ENCODE assay signal across 8 mouse cellular contexts in genomic region chr8:125385519-125386150, GRCm38 (mm10).
DNase-seq lines count a peak whose midpoint lies in the region; ATAC-seq and TF ChIP-seq lines count a peak whose summit lies in the region.

No protein-coding gene starts in this region.

- 12% methylated on average over 6 of the region's 6 CpGs for WGBS in hindbrain, embryonic 15.5 days

- H3K27me3 ChIP-seq in hindbrain, embryonic 15.5 days = no peaks in the 10 kb centered on the region

- intact Hi-C loops in left cerebral cortex, adult 2 months (cut with DNase I) = loop anchor here (5.0 kb wide), 3 partner anchors 93 to 182 kb away; partner anchors contain the start of gene Sipa1l2

- peak overlapping the region; percentile 70 for H3K27ac ChIP-seq in hindbrain, embryonic 15.5 days (replicated peaks)
- no peak overlapping the region for H3K27ac ChIP-seq in left cerebral cortex, adult 2 months

- no peak overlapping the region for H3K4me2 ChIP-seq in hindbrain, embryonic 15.5 days

- no peaks in the 10 kb centered on the region for H3K9me3 ChIP-seq in hindbrain, embryonic 15.5 days

- ATAC-seq in hindbrain, embryonic 15.5 days (ENCODE audit: low FRiP score, low read depth) = peak; percentile 85
- ATAC-seq in erythroblast, adult 5-6 weeks (replicated peaks; ENCODE audit: low FRiP score, poor library complexity, severe bottlenecking) = no peak

- no peak overlapping the region for H3K4me3 ChIP-seq in hindbrain, embryonic 15.5 days
- H3K4me3 ChIP-seq in left cerebral cortex, adult 2 months = no peak overlapping the region

- no peaks in the 10 kb centered on the region for H3K36me3 ChIP-seq in hindbrain, embryonic 15.5 days

- peaks cover 35% of the 10 kb centered on the region for H3K4me1 ChIP-seq in hindbrain, embryonic 15.5 days (replicated peaks)

- no peak for TF ChIP-seq CTCF in left cerebral cortex, adult 2 months (IDR thresholded peaks at IDR 0.05)

- peak; percentile 92 for DNase-seq in adrenal gland, adult 2 months
- peak; percentile 48 to 56 for DNase-seq in cerebellum, postnatal 25 days
- DNase-seq in frontal cortex, postnatal 36 days (ENCODE audit: low spot score in 2 of 2) = peak; percentile 65
- peak; percentile 53 to 58 for DNase-seq in left cerebral cortex, adult 2 months (ENCODE audit: extremely low spot score in 1 of 2, low spot score in 2 of 2)
- DNase-seq in lung, postnatal 4 days = peak; percentile 36 to 78
- peak; percentile 23 for DNase-seq in right cerebral cortex, postnatal 4 days

- H3K9ac ChIP-seq in hindbrain, embryonic 15.5 days = no peak overlapping the region

Comparison
In these comparisons a context has a peak if more than half of its experiments do, and no peak if none do; other contexts are left out.
1. DNase-seq: peak in every context shown above with its lines; median percentile 92 in adrenal gland, adult 2 months; 65 in frontal cortex, postnatal 36 days; 57 in lung, postnatal 4 days; 56 in left cerebral cortex, adult 2 months; 52 in cerebellum, postnatal 25 days; 23 in right cerebral cortex, postnatal 4 days.